Mouse (Mus musculus) E14TG2a.4 (cell line): ENCODE measurements around the gene Ecpas.

Experiments
- CTCF ChIP-seq: conservative IDR thresholded peaks from 2 replicates; pipeline ENCODE4 v1.5.1; 2014; ENCODE audit warnings: low read length
- NANOG ChIP-seq: IDR thresholded peaks from 2 replicates; pipeline ENCODE4 v1.6.1; 2014; ENCODE audit warnings: borderline replicate concordance, low read length, mixed read lengths

DNA sequence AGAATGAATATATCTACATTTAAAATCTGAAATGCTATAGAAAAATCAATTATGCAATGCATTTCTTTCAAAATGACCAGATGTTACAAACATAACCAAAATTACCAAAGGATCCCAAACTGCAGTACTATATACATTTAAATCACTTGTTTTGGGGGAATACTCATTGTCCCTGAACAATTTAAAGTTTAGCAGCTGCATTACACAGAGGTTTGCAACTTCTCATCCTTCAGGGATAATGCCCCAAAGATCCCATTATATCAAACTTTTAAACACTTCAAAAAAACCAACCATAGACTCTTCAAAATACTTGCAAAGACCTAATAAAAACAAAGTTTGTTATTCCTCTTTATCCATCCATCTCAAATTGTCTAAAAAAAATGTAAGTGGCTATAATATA, 124.9 kb downstream of the Ecpas start, which contains the start of gene Olfr267:
- no peak for TF ChIP-seq CTCF
- TF ChIP-seq NANOG: no peak
